Mouse (Mus musculus) testis, adult 2 months (tissue): ENCODE data around the gene Ankrd12. TPM values are rescaled to one million over a fixed set of nuclear protein-coding genes. Genes with fewer than 3 reads are reported as not detected.

Experiments used
- H3K27ac ChIP-seq: fragments of 200-500 bp; 2 replicates; pipeline ENCODE4 v1.5.1; 2012; ENCODE audit warnings: low read depth, low read length; ENCODE audit not compliant: control insufficient read depth, insufficient read depth
- H3K27me3 ChIP-seq: fragments of 200-500 bp; 2 replicates; pipeline ENCODE4 v1.6.1; 2012; ENCODE audit warnings: mild to moderate bottlenecking, low read length, moderate library complexity; ENCODE audit not compliant: control insufficient read depth, insufficient read depth
- H3K36me3 ChIP-seq: fragments of 200-500 bp; 2 replicates; pipeline ENCODE4 v1.6.1; 2012; ENCODE audit warnings: mild to moderate bottlenecking, low read length; ENCODE audit not compliant: control insufficient read depth, insufficient read depth
- H3K4me1 ChIP-seq: fragments of 200-500 bp; 2 replicates; pipeline ENCODE4 v1.6.1; 2012; ENCODE audit warnings: low read length; ENCODE audit not compliant: control insufficient read depth, insufficient read depth
- H3K4me3 ChIP-seq: fragments of 200-500 bp; 2 replicates; pipeline ENCODE4 v1.5.1; 2012; ENCODE audit warnings: low read depth, mild to moderate bottlenecking, low read length, moderate library complexity, mixed read lengths; ENCODE audit not compliant: control insufficient read depth
- CTCF ChIP-seq: fragments of 200-500 bp; IDR thresholded peaks from 2 replicates; pipeline ENCODE4 v1.5.1; 2012; ENCODE audit warnings: low read depth, mild to moderate bottlenecking, inconsistent platforms, low read length, moderate library complexity; ENCODE audit not compliant: control insufficient read depth, insufficient read depth, insufficient replicate concordance
- POLR2A ChIP-seq: fragments of 200-500 bp; IDR thresholded peaks from 2 replicates; pipeline ENCODE4 v1.6.1; 2012; ENCODE audit warnings: low read depth, mild to moderate bottlenecking, inconsistent platforms, low read length, moderate library complexity; ENCODE audit not compliant: control insufficient read depth
- polyA plus RNA-seq: library from polyadenylated mRNA; depleted of rRNA; stranded (reverse); fragments of >200 nt; gene quantifications from 2 replicates; pipeline ENCODE4 v1.2.3, GENCODE M21; 2012

The Ankrd12 gene
- polyA plus RNA-seq, 1 experiment, result 11.0 TPM

GRCm38 (mm10) chr17:65961606-65962136, 115.2 kb downstream of the Ankrd12 start:
- no peaks in the 10 kb centered on the region for H3K27me3 ChIP-seq
- TF ChIP-seq POLR2A (no peak), CTCF (no peak)
- H3K4me3 ChIP-seq, result no peak overlapping the region
- no peaks in the 10 kb centered on the region for H3K36me3 ChIP-seq
- H3K27ac ChIP-seq, result no peak overlapping the region
- peaks cover 6% of the 10 kb centered on the region for H3K4me1 ChIP-seq

GRCm38 (mm10) chr17:65959011-65959410, 117.9 kb downstream of the Ankrd12 start:
- H3K27me3 ChIP-seq, result no peaks in the 10 kb centered on the region
- H3K27ac ChIP-seq, result no peak overlapping the region
- no peak for TF ChIP-seq POLR2A
- no peak for TF ChIP-seq CTCF
- H3K4me1 ChIP-seq, result peaks cover 8% of the 10 kb centered on the region
- no peak overlapping the region for H3K4me3 ChIP-seq
- no peaks in the 10 kb centered on the region for H3K36me3 ChIP-seq

- TF ChIP-seq POLR2A (no peak), CTCF (no peak)
- no peaks in the 10 kb centered on the region for H3K36me3 ChIP-seq
- H3K4me1 ChIP-seq, result peaks cover 8% of the 10 kb centered on the region
- no peaks in the 10 kb centered on the region for H3K27me3 ChIP-seq
- H3K4me3 ChIP-seq, result no peak overlapping the region
- no peak overlapping the region for H3K27ac ChIP-seq
Measured at GRCm38 (mm10) chr17:65958366-65958765, 118.5 kb downstream of the Ankrd12 start.

- Histone ChIP-seq H3K4me1 (peaks cover 8% of the 10 kb centered on the region), H3K4me3 (no peak overlapping the region), H3K36me3 (no peaks in the 10 kb centered on the region), H3K27ac (no peak overlapping the region), H3K27me3 (no peaks in the 10 kb centered on the region)
- TF ChIP-seq CTCF (no peak), POLR2A (no peak)
Measured at GRCm38 (mm10) chr17:65957782-65958325, 119.0 kb downstream of the Ankrd12 start.

DNA sequence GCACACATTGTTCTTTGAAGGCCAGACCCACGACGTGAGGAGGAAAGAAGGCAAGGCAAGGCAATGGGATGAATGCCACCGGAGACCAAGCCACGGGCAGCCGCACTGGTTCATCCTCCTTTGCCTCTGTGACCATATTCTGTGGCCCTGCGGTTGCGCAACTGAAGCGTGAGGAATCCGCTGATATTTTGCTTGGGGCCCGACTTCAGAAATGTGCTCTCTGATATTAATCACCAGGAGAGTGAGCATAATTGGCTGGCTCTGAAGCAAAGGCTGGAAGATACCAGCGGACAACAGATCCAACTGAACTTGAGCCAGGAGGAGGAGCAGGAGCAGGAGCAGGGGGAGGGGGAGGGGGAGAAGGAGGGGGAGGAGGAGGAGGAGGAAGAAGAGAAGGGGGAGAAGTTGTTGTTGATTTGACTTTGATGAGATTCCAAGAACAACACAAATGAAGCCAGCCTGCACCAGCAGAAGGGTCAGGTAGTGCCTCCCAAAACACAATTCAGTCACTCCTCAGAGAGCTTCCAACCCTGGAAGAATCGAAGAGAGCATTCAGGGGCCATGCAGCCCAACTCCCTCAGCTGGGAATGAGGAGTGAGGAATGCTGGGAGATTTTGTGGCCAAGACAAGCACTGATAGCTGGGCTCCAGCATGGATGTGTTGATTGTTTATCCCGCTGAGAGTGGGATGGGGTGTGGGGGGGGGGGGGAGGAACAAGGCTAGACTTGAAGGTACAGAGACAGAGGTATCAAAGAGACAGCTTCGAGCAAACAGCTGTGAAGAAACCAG, 119.7 kb downstream of the Ankrd12 start:
- Histone ChIP-seq H3K4me3 (no peak overlapping the region), H3K27me3 (no peaks in the 10 kb centered on the region), H3K36me3 (no peaks in the 10 kb centered on the region), H3K4me1 (peaks cover 8% of the 10 kb centered on the region), H3K27ac (no peak overlapping the region)
- TF ChIP-seq CTCF (no peak), POLR2A (no peak)

DNA sequence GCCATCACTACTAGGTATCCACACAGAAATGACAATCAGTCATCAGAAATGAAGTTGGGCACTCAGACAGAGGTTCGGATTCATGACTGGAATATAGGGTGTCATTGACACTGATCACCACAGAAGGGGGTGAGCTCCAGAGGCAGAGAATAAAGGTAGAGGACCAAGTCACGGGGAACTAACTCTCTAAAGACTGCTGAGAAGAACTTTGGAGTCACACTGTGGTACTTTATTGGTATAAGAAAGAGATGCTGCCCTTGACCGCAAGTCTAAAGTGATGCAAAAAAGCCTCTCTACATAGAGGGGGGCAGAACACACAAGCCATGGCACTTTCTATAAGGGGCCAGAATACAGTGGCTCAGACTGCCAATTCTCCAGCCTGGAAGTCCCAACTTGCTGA, 120.7 kb downstream of the Ankrd12 start:
- no peak overlapping the region for H3K4me3 ChIP-seq
- TF ChIP-seq POLR2A (no peak), CTCF (no peak)
- H3K4me1 ChIP-seq, result peaks cover 12% of the 10 kb centered on the region
- no peaks in the 10 kb centered on the region for H3K27me3 ChIP-seq
- no peak overlapping the region for H3K27ac ChIP-seq
- no peaks in the 10 kb centered on the region for H3K36me3 ChIP-seq

DNA sequence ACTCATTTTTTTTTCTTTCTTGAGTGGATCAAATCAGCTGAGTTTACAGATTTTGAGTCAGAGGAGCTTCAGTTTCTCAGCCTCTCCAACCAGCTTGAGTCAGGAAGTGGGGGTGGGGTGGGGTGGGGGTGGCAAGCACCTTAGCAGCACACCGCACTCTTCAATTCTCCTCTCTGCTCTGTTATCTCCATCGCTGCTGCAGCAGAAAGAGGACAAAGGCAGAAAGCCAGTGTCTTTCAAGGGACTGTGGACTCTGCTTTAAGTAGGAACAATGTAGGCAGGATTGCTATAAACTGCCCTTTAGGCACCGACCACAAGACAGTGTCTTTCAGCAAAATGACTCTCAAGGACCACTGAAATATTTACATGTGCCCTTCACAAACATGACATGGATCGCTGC, 122.9 kb downstream of the Ankrd12 start:
- Histone ChIP-seq H3K36me3 (no peaks in the 10 kb centered on the region), H3K27ac (no peak overlapping the region), H3K27me3 (no peaks in the 10 kb centered on the region), H3K4me3 (no peak overlapping the region), H3K4me1 (peaks cover 13% of the 10 kb centered on the region)
- TF ChIP-seq CTCF (no peak), POLR2A (no peak)
